Mouse (Mus musculus) layer of hippocampus, adult 9-10 months (tissue): ENCODE measurements around the gene Dapp1.
"Not testable (repeated sequence)": the region's sequence is repeated elsewhere in the genome, so short reads cannot be mapped to it uniquely, and the experiment has no call there.

Source experiments
- DNase-seq: peaks from one replicate; pipeline ENCODE4 v3.0.0; 2022; ENCODE audit warnings: low spot score

Dapp1 gene

GRCm38 (mm10) chr3:137954256-137954916, 27.0 kb downstream of the Dapp1 start:
- no peak for DNase-seq

- peak; percentile 54 for DNase-seq
Observed at GRCm38 (mm10) chr3:137952914-137953880, 28.1 kb downstream of the Dapp1 start.

GRCm38 (mm10) chr3:137952225-137952913, 29.0 kb downstream of the Dapp1 start:
- DNase-seq, result no peak

GRCm38 (mm10) chr3:137951819-137952218, 29.5 kb downstream of the Dapp1 start:
- DNase-seq, result no peak

DNA sequence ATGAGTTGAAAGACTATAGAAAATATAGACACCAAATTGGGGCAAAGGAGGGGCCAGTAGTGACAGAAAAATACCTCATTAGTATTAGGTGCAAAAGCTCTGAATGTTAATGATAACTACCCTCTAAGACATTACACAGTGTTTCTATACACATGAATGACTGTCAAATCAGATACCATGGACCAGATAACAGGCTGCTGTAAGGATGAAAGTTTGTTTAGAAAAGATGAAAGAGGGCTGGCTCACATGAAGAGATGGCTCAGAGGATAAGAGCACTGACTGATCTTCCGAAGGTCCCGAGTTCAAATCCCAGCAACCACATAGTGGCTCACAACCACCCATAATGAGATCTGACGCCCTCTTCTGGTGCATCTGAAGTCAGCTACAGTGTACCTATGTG, 30.0 kb downstream of the Dapp1 start:
- not testable (repeated sequence) for DNase-seq

DNA sequence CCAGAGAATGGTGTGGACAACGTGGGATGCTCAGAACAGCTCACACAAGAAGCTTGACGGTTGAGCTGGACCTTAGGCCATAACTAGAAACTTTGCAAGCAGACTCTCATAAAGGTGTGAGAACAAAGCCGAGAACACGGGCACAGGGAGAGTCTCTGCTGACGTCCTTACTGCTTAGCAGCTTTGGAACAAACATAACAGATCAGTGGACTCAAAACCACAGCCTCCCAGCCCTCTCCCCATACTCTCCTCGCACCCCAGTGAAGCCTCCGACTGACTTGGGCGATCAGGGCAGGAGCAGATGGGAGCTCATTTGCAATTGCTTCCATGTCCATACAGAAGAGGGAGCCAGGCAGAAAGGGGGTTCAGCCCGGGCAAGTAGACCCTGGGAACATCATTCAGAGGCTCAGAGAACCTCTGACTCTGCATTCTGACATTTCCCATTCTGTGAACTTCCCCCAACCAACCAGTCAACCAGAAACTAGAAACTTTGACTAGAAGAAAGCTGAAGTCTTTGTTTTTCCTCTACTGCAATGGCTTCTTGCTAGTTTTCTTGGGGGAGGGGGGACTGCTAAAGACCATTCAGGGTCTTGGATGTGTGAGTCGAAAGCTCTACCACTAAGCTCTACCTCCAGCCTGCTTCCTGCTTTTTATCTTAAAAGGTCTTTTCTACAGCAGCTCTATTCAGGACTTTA, 31.0 kb downstream of the Dapp1 start:
- DNase-seq, result no peak

GRCm38 (mm10) chr3:137947525-137947924, 33.8 kb downstream of the Dapp1 start:
- DNase-seq, result no peak

GRCm38 (mm10) chr3:137946827-137947226, 34.5 kb downstream of the Dapp1 start:
- DNase-seq, result no peak

GRCm38 (mm10) chr3:137943737-137944154, 37.6 kb downstream of the Dapp1 start:
- no peak for DNase-seq

- no peak for DNase-seq
Observed at GRCm38 (mm10) chr3:137942098-137942622, 39.2 kb downstream of the Dapp1 start.

DNA sequence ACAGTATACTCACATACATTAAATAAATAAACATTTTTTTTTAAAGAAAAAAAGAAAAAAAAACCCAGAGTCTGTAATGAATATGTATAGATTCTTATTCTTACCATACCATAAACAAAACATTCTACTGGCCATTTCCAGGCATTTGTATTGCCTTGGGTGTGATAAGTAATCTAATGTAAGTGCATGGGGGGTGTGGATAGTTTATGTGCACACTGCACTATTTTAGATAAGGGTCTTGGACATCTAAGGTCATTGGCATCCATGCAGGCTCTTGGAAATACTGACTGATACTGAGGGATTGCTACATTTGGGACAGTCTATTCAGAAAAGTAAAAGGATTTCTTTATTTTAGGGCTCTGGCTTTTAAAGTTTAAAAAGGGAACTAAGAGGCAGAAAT, 39.8 kb downstream of the Dapp1 start:
- DNase-seq, result no peak

- no peak for DNase-seq
Observed at GRCm38 (mm10) chr3:137940757-137941156, 40.6 kb downstream of the Dapp1 start.

GRCm38 (mm10) chr3:137938608-137939007, 42.7 kb downstream of the Dapp1 start:
- DNase-seq, result no peak

DNA sequence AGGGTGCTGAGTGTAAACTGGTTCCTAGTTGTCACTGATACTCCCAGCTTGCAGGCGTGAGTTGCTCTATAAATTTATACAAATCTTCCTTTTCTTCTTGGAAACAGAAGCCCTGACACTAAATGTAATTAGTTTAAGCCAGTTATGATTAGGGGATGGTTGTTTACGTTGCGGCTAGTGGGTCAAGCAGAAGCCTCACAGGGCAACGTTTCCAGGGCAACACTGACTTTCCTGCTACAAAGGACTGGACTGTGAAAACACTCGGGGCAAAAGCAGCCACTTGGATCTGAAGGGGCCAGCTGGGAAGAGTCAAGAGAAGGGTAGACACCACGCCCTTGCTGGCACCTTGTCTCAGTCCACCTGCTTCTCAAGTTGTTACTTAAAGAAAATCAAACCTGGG, 44.8 kb downstream of the Dapp1 start:
- DNase-seq, result no peak

DNA sequence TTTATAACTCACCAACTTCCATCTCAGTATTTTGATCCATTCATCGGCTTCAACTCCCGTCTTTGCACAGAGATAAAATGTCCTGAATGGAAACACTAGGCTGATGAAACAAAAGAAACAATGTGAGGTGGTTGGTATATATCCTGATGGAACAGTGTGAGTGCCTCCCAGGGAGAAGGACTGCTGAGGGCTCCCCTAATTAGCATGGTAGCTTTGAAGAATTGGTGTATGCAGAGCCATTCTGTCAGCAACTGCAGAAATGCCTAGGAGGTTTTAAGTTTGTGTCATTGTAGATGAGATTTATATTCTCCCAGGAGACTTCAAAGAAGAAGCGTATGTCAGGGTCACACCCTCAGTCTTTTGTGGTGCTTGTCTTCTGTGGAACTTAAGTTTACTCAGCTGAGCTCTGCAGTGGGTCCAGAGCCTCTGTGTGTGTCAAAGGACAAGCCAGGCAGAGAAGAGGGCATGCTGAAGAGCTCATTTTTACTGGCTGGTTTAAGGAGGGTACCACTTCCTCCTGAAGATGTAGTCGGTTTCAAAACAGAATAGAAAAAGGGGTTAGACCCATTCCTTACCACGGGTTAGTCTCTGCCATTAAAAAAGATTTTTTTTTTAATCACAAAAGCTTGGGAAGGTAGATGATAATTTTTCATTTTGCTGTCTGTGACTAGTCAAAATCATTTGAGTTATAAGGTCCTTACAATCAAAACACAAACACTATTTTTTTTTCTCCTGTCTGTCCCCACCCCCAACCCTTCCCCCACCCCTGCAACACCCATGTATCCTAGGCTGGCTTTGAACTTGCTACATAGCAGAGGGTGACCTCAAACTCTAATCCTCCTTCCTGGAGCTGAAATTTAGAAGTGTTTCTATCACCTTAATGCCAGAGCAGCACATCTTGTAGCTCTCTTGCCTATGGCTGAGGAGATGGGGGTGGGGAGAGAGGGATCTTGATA, 45.5 kb downstream of the Dapp1 start:
- no peak for DNase-seq

DNA sequence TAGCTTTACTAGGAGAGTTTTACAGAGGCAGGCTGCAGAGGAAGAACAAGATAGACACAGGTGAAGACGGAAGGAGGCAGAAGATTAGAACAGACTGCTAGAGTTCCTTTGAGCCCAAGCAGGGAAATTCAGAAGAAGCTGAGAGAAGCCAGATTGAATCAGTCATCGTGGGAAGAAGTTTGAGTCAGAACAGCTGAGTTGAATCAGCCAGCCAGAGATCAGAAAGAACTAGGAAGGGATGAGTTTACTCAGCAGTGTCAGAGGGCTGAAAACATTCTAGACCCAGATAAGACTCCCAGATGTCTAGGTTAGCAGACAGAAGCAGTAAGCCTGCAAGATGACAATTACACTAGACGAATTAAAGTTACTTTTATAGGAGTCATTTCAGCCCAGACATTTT, 47.4 kb downstream of the Dapp1 start:
- no peak for DNase-seq

DNA sequence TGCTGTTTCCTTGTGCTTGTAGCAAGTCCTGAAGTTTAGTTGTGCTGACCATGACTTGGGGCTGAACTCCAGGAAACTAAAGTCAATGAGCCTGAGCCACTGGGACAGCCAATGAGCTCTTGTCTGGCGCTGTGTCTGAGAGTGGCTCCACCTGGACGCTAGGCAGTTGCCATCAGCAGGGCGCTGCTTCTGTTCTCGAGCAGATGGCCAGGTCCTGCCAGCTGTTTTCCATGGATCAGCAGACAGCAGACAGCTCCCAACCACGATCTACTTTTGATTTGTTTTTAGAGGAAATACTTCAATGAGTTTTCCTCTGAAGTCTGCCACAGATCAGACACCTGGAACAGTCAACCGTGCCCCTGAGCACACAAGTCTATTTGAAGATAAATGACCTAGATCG, 48.6 kb downstream of the Dapp1 start:
- DNase-seq, result no peak

DNA sequence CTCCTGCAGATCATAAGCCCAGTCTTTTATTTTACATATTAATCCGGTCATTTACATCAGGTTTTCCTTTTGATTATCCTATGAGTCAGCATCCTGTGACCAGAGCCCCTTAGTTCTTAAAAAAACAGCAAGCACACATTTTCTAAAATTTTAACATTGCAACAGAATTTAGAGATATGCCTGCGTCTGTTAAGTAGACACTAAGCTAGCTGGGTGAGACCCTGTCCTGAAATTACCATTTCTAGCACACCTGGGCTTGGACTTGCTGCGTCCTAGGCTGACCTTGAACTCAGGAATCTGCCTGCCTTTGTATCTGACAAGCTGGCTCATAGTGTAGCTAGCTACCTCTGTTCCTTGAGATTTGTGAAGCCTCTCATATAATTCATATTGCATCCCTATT, 51.4 kb downstream of the Dapp1 start:
- no peak for DNase-seq

- DNase-seq, result no peak
Observed at GRCm38 (mm10) chr3:137927010-137927409, 54.3 kb downstream of the Dapp1 start.

DNA sequence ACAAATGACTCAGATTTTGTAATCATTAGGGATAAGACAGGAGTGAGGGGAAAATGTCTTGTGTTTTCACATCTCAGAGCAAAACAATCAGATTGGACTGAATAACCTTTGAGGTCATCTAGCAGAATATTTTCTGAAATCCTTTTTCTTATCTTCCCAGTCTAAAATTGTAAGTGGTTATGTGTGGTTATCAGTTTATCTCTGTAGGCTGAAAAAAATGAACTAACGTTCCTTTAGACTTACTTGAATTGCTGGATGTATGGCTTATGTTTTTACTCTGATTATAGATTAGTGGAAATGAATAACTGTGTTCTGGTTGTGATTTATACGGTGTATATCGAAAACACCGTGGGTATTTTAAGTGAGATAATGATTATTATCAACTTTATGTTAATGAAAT, 60.8 kb downstream of the Dapp1 start:
- DNase-seq, result no peak

GRCm38 (mm10) chr3:137919398-137919797, 61.9 kb downstream of the Dapp1 start:
- no peak for DNase-seq
